Mouse (Mus musculus) common myeloid progenitor, adult 5-6 weeks (primary cell): ENCODE measurements at regions not wholly inside any gene's neighbourhood (a gene's known extent, or its start where the extent isn't known, plus 50 kb on each side); places are given as distances from the start of the nearest gene placed in this dataset.
"Not testable (repeated sequence)": the region's sequence is repeated elsewhere in the genome, so short reads cannot be mapped to it uniquely, and the experiment has no call there.

Experiments used
- ATAC-seq: replicated peaks from 2 replicates; pipeline ENCODE4 v1.8.0; 2016; ENCODE audit warnings: low read depth, mild to moderate bottlenecking, moderate TSS enrichment, inconsistent platforms; ENCODE audit not compliant: poor library complexity, severe bottlenecking

- 0 out of 2 replicates have a peak, but pooled peaks have one; percentile 56 for ATAC-seq
Observed at GRCm38 (mm10) chr14:52853598-52853997, 358.0 kb upstream of the Olfr1507 start.

GRCm38 (mm10) chr14:52847970-52848369 is 352.4 kb upstream of the Olfr1507 start:
- ATAC-seq, result peak; percentile 98

GRCm38 (mm10) chr14:52824005-52824404 is 328.5 kb upstream of the Olfr1507 start:
- peak; percentile 46 for ATAC-seq

GRCm38 (mm10) chr14:52821617-52822016 is 326.1 kb upstream of the Olfr1507 start:
- ATAC-seq, result peak; percentile 91

GRCm38 (mm10) chr14:52811128-52811415 is 315.5 kb upstream of the Olfr1507 start:
- not testable (repeated sequence) for ATAC-seq

- peak; percentile 98 for ATAC-seq
Observed at GRCm38 (mm10) chr14:52810275-52811127, 315.0 kb upstream of the Olfr1507 start.

- 0 out of 2 replicates have a peak, but pooled peaks have one; percentile 18 for ATAC-seq
Observed at GRCm38 (mm10) chr14:52801705-52802104, 306.2 kb upstream of the Olfr1507 start.

GRCm38 (mm10) chr14:52792600-52792999 is 297.1 kb upstream of the Olfr1507 start:
- not testable (repeated sequence) for ATAC-seq

GRCm38 (mm10) chr14:52791828-52792227 is 296.3 kb upstream of the Olfr1507 start:
- peak; percentile 81 for ATAC-seq

GRCm38 (mm10) chr14:52782832-52783231 is 287.3 kb upstream of the Olfr1507 start:
- 0 out of 2 replicates have a peak, but pooled peaks have one; percentile 36 for ATAC-seq

GRCm38 (mm10) chr14:52775816-52776215 is 280.3 kb upstream of the Olfr1507 start:
- peak; percentile 82 for ATAC-seq

- ATAC-seq, result peak; percentile 87
Observed at GRCm38 (mm10) chr14:52769450-52769849, 273.9 kb upstream of the Olfr1507 start.

- ATAC-seq, result peak; percentile 65; the same call in 1 of the 2 replicates
Observed at GRCm38 (mm10) chr14:52752159-52752558, 256.6 kb upstream of the Olfr1507 start.

- ATAC-seq, result peak; percentile 97
Observed at GRCm38 (mm10) chr14:52726680-52727079, 231.1 kb upstream of the Olfr1507 start.

- ATAC-seq, result peak; percentile 40; the same call in 1 of the 2 replicates
Observed at GRCm38 (mm10) chr14:52724988-52725387, 229.4 kb upstream of the Olfr1507 start.

- peak; percentile 99 for ATAC-seq
Observed at GRCm38 (mm10) chr14:52720640-52721039, 225.1 kb upstream of the Olfr1507 start.

GRCm38 (mm10) chr14:52700851-52701250 is 205.3 kb upstream of the Olfr1507 start:
- peak; percentile 100 for ATAC-seq

GRCm38 (mm10) chr14:52683636-52684035 is 188.1 kb upstream of the Olfr1507 start:
- ATAC-seq, result peak; percentile 56; the same call in 1 of the 2 replicates

GRCm38 (mm10) chr14:52654355-52654754 is 158.8 kb upstream of the Olfr1507 start:
- peak; percentile 78 for ATAC-seq

GRCm38 (mm10) chr14:52638179-52638578 is 142.6 kb upstream of the Olfr1507 start:
- ATAC-seq, result no peak

- ATAC-seq, result peak; percentile 79
Observed at GRCm38 (mm10) chr14:52622184-52622583, 126.6 kb upstream of the Olfr1507 start.

- ATAC-seq, result peak; percentile 60; the same call in 1 of the 2 replicates
Observed at GRCm38 (mm10) chr14:52580319-52580718, 84.8 kb upstream of the Olfr1507 start.
